Mouse (Mus musculus) liver, postnatal 0 days (tissue): ENCODE measurements around the gene Prkch. TPM values are rescaled to one million over a fixed set of nuclear protein-coding genes. Genes with fewer than 3 reads are reported as not detected.

Source experiments
- ATAC-seq: fragments of 200-750 bp; cut with Nextera tagmentation; 2 replicates; pipeline ENCODE4 v1.8.0; 2017; ENCODE audit warnings: mild to moderate bottlenecking, moderate library complexity
- DNase-seq: peaks from one replicate; pipeline ENCODE4 v3.0.0-alpha.2; 2016
- H3K27ac ChIP-seq: fragments of 300-500 bp; sonication (generic); 2 replicates; pipeline ENCODE4 v1.5.1; 2014; ENCODE audit warnings: antibody characterized with exemption, moderate library complexity, mild to moderate bottlenecking, low read depth
- H3K27me3 ChIP-seq: fragments of 300-500 bp; sonication (generic); 2 replicates; pipeline ENCODE4 v1.6.1; 2014; ENCODE audit warnings: low read length, control low read depth, mixed read lengths; ENCODE audit not compliant: insufficient read depth
- H3K36me3 ChIP-seq: fragments of 300-500 bp; sonication (generic); replicated peaks from 2 replicates; pipeline ENCODE4 v1.6.1; 2014; ENCODE audit warnings: mild to moderate bottlenecking, control low read depth, low read length, moderate library complexity, mixed read lengths; ENCODE audit not compliant: insufficient read depth
- H3K4me1 ChIP-seq: fragments of 300-500 bp; sonication (generic); 2 replicates; pipeline ENCODE4 v1.6.1; 2014; ENCODE audit warnings: antibody characterized with exemption, mild to moderate bottlenecking, control low read depth; ENCODE audit not compliant: insufficient read depth
- H3K4me2 ChIP-seq: fragments of 300-500 bp; sonication (generic); 2 replicates; pipeline ENCODE4 v1.6.1; 2014; ENCODE audit warnings: low read depth, mild to moderate bottlenecking, low read length, moderate library complexity, mixed read lengths
- H3K4me3 ChIP-seq: fragments of 300-500 bp; sonication (generic); 2 replicates; pipeline ENCODE4 v1.5.1; 2014; ENCODE audit warnings: low read depth, low read length
- H3K9ac ChIP-seq: fragments of 300-500 bp; sonication (generic); replicated peaks from 2 replicates; pipeline ENCODE4 v1.6.1; 2014; ENCODE audit warnings: mild to moderate bottlenecking, moderate library complexity
- H3K9me3 ChIP-seq: fragments of 300-500 bp; sonication (generic); 2 replicates; pipeline ENCODE4 v1.6.1; 2016; ENCODE audit warnings: mild to moderate bottlenecking, control low read depth, low read length, mixed read lengths
- CTCF ChIP-seq: sonication (generic); IDR thresholded peaks from 2 replicates; pipeline ENCODE4 v1.5.1; 2016; ENCODE audit warnings: antibody characterized with exemption, low read depth
- EP300 ChIP-seq: IDR thresholded peaks from 2 replicates; pipeline ENCODE4 v1.6.1; 2016; ENCODE audit warnings: antibody characterized with exemption, low read depth, mild to moderate bottlenecking
- WGBS: fragments of 180-500 bp; shearing (Covaris S2); extraction: QIAGEN DNeasy Blood & Tissue Kit; methylation state at CpG from one replicate; pipeline ENCODE4 v1.1.7; 2014; ENCODE audit not compliant: insufficient replicate concordance; 5-methylcytosine and 5-hydroxymethylcytosine counted together
- polyA plus RNA-seq: library from polyadenylated mRNA; unstranded; fragments of >200 nt; fragmentation: Nextera tagmentation; extraction: Ambion mirVana; gene quantifications from 2 replicates; pipeline ENCODE4 v1.2.1, GENCODE M21; 2015

Gene Prkch
- polyA plus RNA-seq, 1 experiment from 2014 or later: 2.3 TPM

DNA sequence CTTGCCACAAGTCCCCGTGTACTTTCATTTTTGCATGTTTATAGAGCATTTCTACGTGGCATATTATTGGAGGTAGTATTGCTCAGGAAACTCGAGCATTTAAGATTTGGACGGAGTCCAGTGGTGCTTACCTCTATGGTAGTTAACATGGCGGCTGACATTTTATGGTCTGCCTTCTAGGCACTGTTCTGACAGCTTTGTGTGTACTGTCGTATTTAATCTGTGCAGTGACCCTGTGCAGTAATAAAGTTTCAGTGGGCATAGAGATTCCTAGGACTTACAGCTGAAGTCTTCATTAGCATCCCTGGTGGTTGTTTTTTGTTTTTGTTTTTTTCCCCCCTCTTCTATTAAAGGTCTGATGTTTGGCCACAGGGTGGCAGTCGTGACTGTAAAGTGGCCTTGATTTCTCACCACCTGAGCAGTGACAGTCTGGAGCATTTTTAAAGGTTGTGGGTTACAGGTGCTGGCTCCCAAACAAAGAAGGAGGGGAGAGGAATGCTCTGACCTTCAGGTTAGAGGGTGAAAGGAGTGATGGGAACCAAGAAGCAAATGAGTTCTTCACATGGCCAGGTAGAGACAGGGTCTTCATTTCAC lies 120.6 kb downstream of the Prkch start:
- no peaks in the 10 kb centered on the region for H3K4me1 ChIP-seq
- H3K27me3 ChIP-seq: no peaks in the 10 kb centered on the region
- no peak overlapping the region for H3K27ac ChIP-seq
- no peak overlapping the region for H3K9ac ChIP-seq
- no peaks in the 10 kb centered on the region for H3K36me3 ChIP-seq
- ATAC-seq: no peak
- no peak overlapping the region for H3K4me2 ChIP-seq
- DNase-seq: peak; percentile 64
- no peaks in the 10 kb centered on the region for H3K9me3 ChIP-seq
- 48% methylated on average over 7 of the region's 7 CpGs for WGBS
- H3K4me3 ChIP-seq: no peak overlapping the region
- TF ChIP-seq CTCF (peak; percentile 78), EP300 (no peak)

DNA sequence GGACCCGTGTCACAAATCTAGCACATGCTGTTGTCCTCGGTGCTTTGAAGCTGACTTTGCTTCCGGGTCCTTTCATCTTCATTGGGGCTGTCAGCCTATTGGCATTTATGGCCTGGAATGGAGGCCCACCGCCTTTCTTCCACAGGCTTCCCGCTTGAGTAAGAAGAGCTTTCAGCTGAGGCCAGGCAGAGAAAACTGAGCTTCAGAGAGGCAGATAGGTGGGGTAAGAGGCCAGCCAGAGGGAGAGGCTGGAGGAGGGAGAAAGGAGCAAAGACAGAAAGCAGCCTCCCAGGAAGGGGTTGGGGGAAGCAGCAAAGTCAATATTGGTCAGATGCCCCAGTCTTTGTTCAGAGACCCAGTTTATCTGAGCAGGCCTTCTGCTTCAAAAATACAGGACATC lies 123.9 kb downstream of the Prkch start:
- Histone ChIP-seq H3K9ac (no peak overlapping the region), H3K4me1 (no peaks in the 10 kb centered on the region), H3K27ac (no peak overlapping the region), H3K36me3 (no peaks in the 10 kb centered on the region), H3K9me3 (no peaks in the 10 kb centered on the region), H3K27me3 (no peaks in the 10 kb centered on the region), H3K4me3 (no peak overlapping the region), H3K4me2 (no peak overlapping the region)
- WGBS: 56% methylated on average over 5 of the region's 5 CpGs
- no peak for DNase-seq
- TF ChIP-seq CTCF (no peak), EP300 (no peak)
- ATAC-seq: no peak

DNA sequence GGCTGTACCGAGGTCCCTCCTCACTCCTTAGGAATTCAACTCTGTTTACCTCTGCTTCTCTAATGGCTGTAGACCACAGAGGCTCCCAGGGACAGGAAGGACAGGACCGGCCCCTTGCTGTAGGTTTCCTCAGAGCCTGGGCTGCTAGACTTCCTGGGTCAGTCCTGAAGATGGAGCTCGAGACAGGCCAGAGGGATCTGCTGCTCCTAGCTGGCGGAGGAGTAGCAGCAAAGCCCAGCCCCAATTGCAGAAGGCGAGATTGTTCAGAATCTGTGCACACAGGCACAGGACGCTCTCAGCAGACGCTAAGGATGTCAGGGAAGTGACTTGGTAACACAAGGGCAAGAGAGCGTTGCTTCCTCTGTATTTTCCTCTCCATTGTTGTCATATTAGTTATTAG lies 124.3 kb downstream of the Prkch start:
- H3K27ac ChIP-seq: no peak overlapping the region
- no peak overlapping the region for H3K9ac ChIP-seq
- no peaks in the 10 kb centered on the region for H3K27me3 ChIP-seq
- no peak overlapping the region for H3K4me3 ChIP-seq
- DNase-seq (peak; percentile 39), ATAC-seq (0 out of 2 replicates have a peak, but pooled peaks have one; percentile 50)
- H3K9me3 ChIP-seq: no peaks in the 10 kb centered on the region
- H3K4me2 ChIP-seq: no peak overlapping the region
- H3K4me1 ChIP-seq: no peaks in the 10 kb centered on the region
- H3K36me3 ChIP-seq: no peaks in the 10 kb centered on the region
- 31% methylated on average over 8 of the region's 8 CpGs for whole genome bisulfite sequencing
- TF ChIP-seq EP300 (no peak), CTCF (peak; percentile 70)

DNA sequence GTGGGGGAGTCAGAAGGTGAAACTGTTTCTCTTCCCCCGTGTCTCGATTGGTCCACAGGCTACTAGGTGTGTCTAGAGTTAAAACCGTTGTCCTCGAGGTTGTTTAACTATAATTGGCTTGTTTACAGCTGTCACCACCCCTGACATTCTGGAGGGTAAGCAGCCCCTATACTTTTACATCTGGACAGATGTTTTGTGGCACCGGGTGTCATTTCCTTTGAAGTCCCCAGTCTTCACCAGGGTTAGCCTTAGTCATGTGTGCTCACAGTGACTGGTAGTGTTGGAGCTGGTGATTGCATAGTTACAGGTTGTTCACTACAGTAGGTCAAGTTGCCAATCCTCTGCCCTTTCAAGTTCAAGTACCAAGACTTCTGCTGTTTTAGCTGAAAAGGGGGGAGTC lies 126.2 kb downstream of the Prkch start:
- H3K27me3 ChIP-seq: no peaks in the 10 kb centered on the region
- ATAC-seq (no peak), DNase-seq (no peak)
- TF ChIP-seq CTCF: no peak
- TF ChIP-seq EP300: no peak
- H3K4me3 ChIP-seq: no peak overlapping the region
- no peak overlapping the region for H3K4me2 ChIP-seq
- H3K4me1 ChIP-seq: 0 out of 2 replicates have a peak, but pooled peaks cover 3% of the 10 kb centered on the region
- WGBS: 71% methylated on average over 5 of the region's 5 CpGs
- H3K36me3 ChIP-seq: no peaks in the 10 kb centered on the region
- H3K27ac ChIP-seq: no peak overlapping the region
- H3K9me3 ChIP-seq: no peaks in the 10 kb centered on the region
- H3K9ac ChIP-seq: no peak overlapping the region

DNA sequence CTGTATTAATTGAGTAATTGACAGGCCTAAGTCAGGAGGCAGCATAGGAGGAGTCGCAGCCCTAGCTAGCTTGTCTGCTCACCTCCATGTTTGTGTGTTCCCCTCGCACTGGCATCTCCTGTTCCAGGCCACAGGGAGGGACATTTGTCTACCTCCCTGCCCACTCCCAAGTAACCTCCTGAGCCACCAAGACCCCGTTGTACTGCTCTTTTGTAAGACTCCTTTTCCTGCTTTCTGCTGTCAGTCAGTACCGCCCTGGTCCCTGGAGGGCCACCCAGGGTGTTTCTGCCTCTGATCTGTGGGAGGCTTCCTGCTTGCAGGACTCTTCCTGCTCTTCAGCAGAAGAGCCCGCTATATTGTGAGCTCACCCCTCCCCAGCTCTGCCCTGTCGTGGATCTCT lies 127.5 kb downstream of the Prkch start:
- Histone ChIP-seq H3K9ac (no peak overlapping the region), H3K27ac (no peak overlapping the region), H3K4me3 (no peak overlapping the region), H3K27me3 (no peaks in the 10 kb centered on the region), H3K9me3 (no peaks in the 10 kb centered on the region), H3K36me3 (no peaks in the 10 kb centered on the region), H3K4me2 (no peak overlapping the region), H3K4me1 (0 out of 2 replicates have a peak, but pooled peaks cover 3% of the 10 kb centered on the region)
- ATAC-seq (no peak), DNase-seq (no peak)
- TF ChIP-seq EP300: no peak
- TF ChIP-seq CTCF: no peak
- WGBS: 63% methylated on average over 6 of the region's 6 CpGs

DNA sequence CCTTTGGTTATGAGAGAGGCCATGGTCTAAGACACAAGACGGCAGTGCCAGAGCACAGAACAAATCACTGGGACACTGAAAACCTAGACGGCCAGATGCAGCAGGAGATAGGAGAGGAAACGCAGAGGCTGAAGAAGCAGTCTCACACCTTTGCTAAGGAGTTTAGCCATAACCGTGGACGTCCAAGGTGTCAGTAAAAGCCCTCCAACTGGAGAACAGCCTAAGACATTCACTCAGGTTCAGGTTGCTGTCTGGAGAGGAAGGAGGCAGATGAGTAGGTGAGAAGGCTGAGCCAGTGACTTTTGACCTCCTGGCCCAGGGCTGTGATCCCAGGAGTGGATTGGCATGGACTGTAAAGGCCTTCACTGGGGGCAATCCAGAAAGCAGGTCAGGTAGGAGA lies 130.0 kb downstream of the Prkch start:
- TF ChIP-seq EP300 (no peak), CTCF (no peak)
- H3K9me3 ChIP-seq: no peaks in the 10 kb centered on the region
- WGBS: 82% methylated on average over 5 of the region's 5 CpGs
- ATAC-seq (no peak), DNase-seq (no peak)
- H3K27ac ChIP-seq: no peak overlapping the region
- H3K4me2 ChIP-seq: no peak overlapping the region
- 0 out of 2 replicates have a peak, but pooled peaks cover 3% of the 10 kb centered on the region for H3K4me1 ChIP-seq
- H3K4me3 ChIP-seq: no peak overlapping the region
- H3K9ac ChIP-seq: no peak overlapping the region
- no peaks in the 10 kb centered on the region for H3K36me3 ChIP-seq
- H3K27me3 ChIP-seq: no peaks in the 10 kb centered on the region
